Mouse (Mus musculus): ENCODE data around the gene Ralgapa2. TPM values are rescaled to one million over a fixed set of nuclear protein-coding genes. Genes with fewer than 3 reads are reported as not detected.

The Ralgapa2 gene
- polyA plus RNA-seq, 1 experiment from 2014 or later, result 12.5 TPM

DNA sequence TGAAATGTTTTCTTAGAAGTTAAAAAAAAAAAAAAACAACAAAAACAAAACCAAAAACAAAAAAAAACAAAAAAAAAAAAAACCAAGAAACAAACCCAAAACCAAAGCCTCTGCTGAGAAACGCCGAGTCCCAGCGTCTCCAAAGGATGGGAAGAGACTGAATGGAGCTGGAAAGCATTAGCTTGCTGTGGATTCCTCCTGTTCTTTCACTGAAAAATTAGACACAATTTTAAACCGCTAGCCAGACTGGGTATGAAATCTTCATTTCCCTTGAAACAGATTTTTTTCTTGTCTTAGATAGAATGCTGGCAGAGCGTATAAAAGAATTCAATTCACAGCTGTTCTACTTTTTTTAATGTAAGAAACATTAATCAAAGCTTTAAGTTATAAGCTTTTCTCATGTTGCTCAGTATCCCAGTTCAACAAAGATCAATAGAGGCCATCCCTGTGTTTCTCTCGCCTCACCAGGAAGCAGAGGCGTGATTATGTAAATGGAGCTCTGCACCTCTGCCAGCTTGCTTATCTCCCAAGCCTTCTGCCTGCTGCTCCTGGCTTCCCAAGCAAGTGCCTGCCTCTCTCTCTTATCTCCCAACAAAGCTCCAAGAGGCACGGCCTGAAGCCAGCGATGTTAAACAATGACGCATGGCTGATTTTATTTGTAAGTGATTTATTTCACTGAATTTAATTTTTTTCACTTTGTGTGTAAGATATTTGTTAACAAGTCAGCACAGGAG lies 253.2 kb downstream of the Ralgapa2 start:
- 21% methylated on average over 10 of the region's 10 CpGs for WGBS
- Histone ChIP-seq H3K9ac (no peak overlapping the region), H3K4me3 (no peak overlapping the region), H3K36me3 (no peaks in the 10 kb centered on the region), H3K4me1 (peaks cover 58% of the 10 kb centered on the region), H3K4me2 (replicated peaks) (0 out of 2 replicates have a peak overlapping the region, but pooled peaks have one; percentile 3), H3K9me3 (replicated peaks) (no peaks in the 10 kb centered on the region), H3K27ac (peak overlapping the region; percentile 52), H3K27me3 (0 out of 2 replicates have a peak, but pooled peaks cover 1% of the 10 kb centered on the region)
- ATAC-seq (ENCODE audit: low FRiP score), result peak; percentile 45

DNA sequence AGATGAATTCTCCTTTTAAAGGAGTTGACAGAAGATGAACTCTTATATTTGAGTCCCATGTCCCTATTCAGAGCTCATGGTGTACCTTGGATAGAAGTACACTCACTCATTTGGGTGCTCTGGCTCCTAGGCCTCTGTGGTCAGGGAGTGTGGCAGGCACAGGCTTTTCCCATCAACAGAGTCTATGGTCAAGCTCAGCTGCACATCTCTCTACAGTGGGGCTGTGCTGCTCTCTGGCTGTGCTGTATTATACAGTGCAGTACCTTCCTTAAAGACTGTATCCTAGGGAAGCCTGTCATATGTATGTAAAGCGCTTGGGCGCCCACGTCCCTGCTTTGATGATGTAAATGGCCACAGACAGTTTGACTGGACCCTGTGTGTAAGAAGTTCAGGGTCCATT lies 254.5 kb downstream of the Ralgapa2 start:
- H3K36me3 ChIP-seq, result no peaks in the 10 kb centered on the region
- no peak overlapping the region for H3K4me3 ChIP-seq
- no peaks in the 10 kb centered on the region for H3K27me3 ChIP-seq
- WGBS, result 79% methylated on average over 3 of the region's 3 CpGs
- ATAC-seq (ENCODE audit: low FRiP score), result peak; percentile 55
- no peak overlapping the region for H3K9ac ChIP-seq
- peak overlapping the region; percentile 71 for H3K27ac ChIP-seq
- H3K9me3 ChIP-seq (replicated peaks), result no peaks in the 10 kb centered on the region
- H3K4me1 ChIP-seq, result peaks cover 52% of the 10 kb centered on the region
- no peak overlapping the region for H3K4me2 ChIP-seq (replicated peaks)

DNA sequence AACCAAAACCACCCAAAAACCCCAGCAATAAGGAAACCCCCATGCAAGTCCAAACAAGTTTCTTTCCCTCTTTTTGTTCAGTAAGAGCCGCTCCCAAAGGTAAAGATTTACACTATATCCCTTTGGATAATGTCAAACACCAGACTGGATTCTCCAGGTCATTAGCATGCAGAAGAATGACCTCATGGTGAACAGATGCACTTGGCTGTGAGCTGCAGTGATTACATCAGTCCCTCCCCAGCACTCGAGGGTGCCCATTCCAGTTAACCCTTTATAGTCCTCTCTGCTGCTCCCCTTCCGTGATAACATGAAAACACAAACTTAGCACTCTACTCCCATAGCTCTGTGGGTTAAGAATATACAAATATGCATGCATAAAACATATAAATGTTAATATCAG lies 255.1 kb downstream of the Ralgapa2 start:
- WGBS, result 45% methylated on average over 3 of the region's 3 CpGs
- Histone ChIP-seq H3K36me3 (no peaks in the 10 kb centered on the region), H3K4me2 (replicated peaks) (no peak overlapping the region), H3K9me3 (replicated peaks) (no peaks in the 10 kb centered on the region), H3K27me3 (no peaks in the 10 kb centered on the region), H3K27ac (peak overlapping the region; percentile 31; the same call in 1 of the 2 replicates), H3K9ac (no peak overlapping the region), H3K4me1 (peaks cover 46% of the 10 kb centered on the region), H3K4me3 (no peak overlapping the region)
- ATAC-seq (ENCODE audit: low FRiP score), result peak; percentile 27; the same call in 1 of the 2 replicates

DNA sequence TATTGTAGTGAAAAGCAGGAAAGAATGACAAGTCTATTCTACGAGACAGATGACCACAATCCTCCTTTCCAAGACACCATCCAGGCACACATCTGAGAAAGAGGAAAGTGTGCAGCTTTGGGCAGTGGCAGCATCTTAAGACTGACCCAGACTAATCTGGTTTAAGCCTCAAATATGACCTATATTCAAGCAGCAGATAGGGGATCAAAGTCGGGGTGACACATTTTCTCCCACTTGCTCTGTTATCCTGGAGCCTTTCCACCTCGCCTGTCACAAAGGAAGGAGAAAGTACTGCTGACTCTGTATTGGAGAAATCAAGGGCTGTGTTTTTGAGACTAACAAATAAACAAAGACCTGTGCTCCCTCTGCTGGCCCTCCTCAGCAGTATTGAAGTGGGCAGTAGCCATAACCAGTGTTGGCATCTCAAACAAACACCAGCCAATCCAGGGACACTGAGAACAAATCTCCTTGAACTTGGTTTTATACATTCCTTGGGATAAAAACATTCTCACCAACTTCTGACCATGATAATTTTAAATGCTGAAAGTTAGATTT lies 255.7 kb downstream of the Ralgapa2 start:
- WGBS, result 67% methylated on average over 3 of the region's 3 CpGs
- Histone ChIP-seq H3K4me2 (replicated peaks) (no peak overlapping the region), H3K4me3 (no peak overlapping the region), H3K9me3 (replicated peaks) (no peaks in the 10 kb centered on the region), H3K27ac (peak overlapping the region; percentile 31; the same call in 1 of the 2 replicates), H3K27me3 (no peaks in the 10 kb centered on the region), H3K9ac (no peak overlapping the region), H3K36me3 (no peaks in the 10 kb centered on the region), H3K4me1 (peaks cover 40% of the 10 kb centered on the region)
- ATAC-seq (ENCODE audit: low FRiP score), result peak; percentile 46; the same call in 1 of the 2 replicates

DNA sequence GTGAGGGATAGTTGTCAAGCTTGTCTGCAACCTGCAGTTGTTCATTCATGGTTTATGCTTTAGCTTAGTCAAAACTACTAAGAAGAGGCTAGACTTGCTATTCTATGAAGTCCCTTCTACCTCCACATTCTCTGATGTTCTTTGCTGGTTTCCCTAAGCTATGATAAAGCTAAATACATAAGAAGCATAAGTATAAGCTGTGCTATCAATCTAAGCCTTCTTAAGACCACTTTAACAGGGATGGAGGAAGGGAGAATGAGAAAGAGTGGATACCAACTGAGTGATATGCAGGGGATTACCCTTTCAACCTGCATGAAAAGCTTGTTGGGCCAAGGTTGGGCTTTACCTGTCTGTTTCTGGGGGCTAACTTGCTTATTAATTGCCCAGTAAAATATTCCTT lies 256.5 kb downstream of the Ralgapa2 start:
- no peaks in the 10 kb centered on the region for H3K9me3 ChIP-seq (replicated peaks)
- no peaks in the 10 kb centered on the region for H3K36me3 ChIP-seq
- H3K4me2 ChIP-seq (replicated peaks), result no peak overlapping the region
- no peak overlapping the region for H3K9ac ChIP-seq
- H3K27me3 ChIP-seq, result no peaks in the 10 kb centered on the region
- no peak overlapping the region for H3K4me3 ChIP-seq
- ATAC-seq (ENCODE audit: low FRiP score), result no peak
- no peak overlapping the region for H3K27ac ChIP-seq
- H3K4me1 ChIP-seq, result peaks cover 34% of the 10 kb centered on the region

DNA sequence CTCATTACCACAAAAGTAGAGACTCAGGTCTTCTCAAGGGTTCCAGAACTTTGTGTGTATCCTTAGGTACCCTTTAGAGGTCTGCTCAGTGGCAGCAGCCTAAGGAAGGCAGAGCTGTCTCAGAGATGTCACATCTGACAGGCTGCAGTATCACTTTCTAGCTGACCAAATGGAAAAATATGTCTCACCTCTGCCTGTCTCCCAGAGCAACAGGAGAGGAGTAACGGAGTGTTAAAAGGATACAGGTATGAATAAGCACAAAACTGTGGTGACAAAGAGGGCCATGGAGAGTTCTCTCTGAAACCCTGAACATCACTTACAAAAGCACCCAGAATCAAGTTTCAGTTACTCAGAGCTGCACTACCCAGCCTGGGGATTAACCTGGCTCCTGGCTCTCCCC lies 257.8 kb downstream of the Ralgapa2 start:
- Histone ChIP-seq H3K27ac (no peak overlapping the region), H3K36me3 (no peaks in the 10 kb centered on the region), H3K4me2 (replicated peaks) (no peak overlapping the region), H3K4me3 (no peak overlapping the region), H3K4me1 (peaks cover 28% of the 10 kb centered on the region), H3K9me3 (replicated peaks) (no peaks in the 10 kb centered on the region), H3K9ac (no peak overlapping the region), H3K27me3 (no peaks in the 10 kb centered on the region)
- WGBS, result 83% methylated on average over 1 of the region's 1 CpGs
- ATAC-seq (ENCODE audit: low FRiP score), result no peak

DNA sequence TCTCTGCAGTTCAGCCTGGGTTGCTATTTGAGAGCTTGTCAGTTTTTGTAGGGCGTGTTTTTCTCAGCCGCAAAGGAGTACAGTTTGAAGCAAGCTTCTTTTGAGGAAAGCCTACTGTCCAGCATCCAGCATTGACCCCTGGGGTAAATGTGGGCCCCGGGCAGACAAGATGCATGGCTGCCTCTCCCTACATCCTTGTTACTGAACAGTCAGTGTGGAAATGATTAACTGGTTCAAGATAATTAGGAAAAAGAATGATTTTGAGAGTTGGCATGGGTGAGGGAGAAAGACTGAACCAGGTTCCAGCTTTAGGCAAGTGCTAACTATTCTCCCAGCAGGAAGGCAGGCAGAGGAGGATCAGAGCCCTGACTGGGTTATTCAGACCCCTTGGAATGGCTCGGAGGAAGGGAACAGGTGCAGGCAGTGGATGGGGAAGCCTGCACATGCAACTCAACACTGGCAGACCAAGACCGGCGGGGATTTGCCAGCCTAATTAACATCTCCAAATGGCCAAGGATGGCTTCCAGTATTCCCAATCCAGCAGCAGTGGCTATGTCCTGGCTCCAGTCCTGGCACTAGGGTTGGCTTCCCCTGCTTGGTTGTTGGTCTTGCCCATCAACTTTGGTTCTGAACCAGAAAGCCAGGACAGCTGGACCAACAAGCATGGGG lies 261.8 kb downstream of the Ralgapa2 start:
- no peak overlapping the region for H3K27ac ChIP-seq
- no peaks in the 10 kb centered on the region for H3K36me3 ChIP-seq
- no peak overlapping the region for H3K4me2 ChIP-seq (replicated peaks)
- H3K9ac ChIP-seq, result no peak overlapping the region
- WGBS, result 60% methylated on average over 6 of the region's 6 CpGs
- no peak for ATAC-seq (ENCODE audit: low FRiP score)
- no peak overlapping the region for H3K4me3 ChIP-seq
- H3K4me1 ChIP-seq, result peaks cover 19% of the 10 kb centered on the region
- H3K27me3 ChIP-seq, result no peaks in the 10 kb centered on the region
- H3K9me3 ChIP-seq (replicated peaks), result no peaks in the 10 kb centered on the region

DNA sequence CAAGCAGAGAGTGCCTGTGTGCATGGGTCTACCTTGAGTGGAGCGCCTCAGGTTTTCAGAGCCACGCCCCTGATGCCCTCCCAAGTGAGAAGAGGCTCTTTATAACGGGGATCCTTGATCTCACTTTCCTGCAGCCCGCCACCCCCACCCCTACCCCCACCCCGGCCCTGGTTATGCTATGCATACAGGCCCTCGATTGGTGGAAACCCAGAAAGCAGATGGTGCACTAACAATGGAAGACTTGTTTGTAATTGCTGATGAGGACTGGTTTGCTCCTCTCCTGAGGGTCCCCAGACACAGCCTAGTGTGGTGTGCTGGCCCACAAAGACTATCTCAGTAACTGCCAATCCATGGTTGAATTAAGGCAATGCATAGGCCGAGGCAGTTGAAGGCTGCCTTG lies 263.1 kb downstream of the Ralgapa2 start:
- Histone ChIP-seq H3K9me3 (replicated peaks) (no peaks in the 10 kb centered on the region), H3K36me3 (0 out of 2 replicates have a peak, but pooled peaks cover 4% of the 10 kb centered on the region), H3K9ac (no peak overlapping the region), H3K4me1 (peaks cover 21% of the 10 kb centered on the region), H3K27ac (0 out of 2 replicates have a peak overlapping the region, but pooled peaks have one; percentile 19), H3K4me2 (replicated peaks) (no peak overlapping the region), H3K27me3 (no peaks in the 10 kb centered on the region), H3K4me3 (no peak overlapping the region)
- WGBS, result 55% methylated on average over 7 of the region's 7 CpGs
- peak; percentile 81 for ATAC-seq (ENCODE audit: low FRiP score)

DNA sequence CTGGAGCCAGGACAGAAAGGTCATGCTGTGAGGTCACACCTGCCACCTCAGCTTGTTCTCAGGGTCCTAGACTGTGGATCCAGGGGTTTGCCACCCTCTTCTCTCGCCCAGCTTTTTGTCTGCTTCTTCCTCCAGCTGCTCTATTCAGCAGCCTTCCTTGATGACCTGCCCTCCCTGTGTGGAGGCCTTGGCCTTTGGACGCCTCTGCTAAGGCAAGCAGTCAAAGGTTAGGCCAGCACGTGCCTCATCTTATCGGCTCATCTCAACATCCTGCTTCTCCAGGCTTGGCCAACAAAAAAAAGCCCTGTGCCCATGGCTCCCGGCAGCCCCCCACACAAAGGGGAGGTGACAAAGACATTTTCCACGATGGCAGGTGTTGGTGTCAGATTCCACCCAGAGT lies 264.6 kb downstream of the Ralgapa2 start:
- no peak for ATAC-seq (ENCODE audit: low FRiP score)
- no peaks in the 10 kb centered on the region for H3K27me3 ChIP-seq
- H3K36me3 ChIP-seq, result 0 out of 2 replicates have a peak, but pooled peaks cover 4% of the 10 kb centered on the region
- no peak overlapping the region for H3K4me2 ChIP-seq (replicated peaks)
- H3K9ac ChIP-seq, result no peak overlapping the region
- H3K27ac ChIP-seq, result no peak overlapping the region
- no peaks in the 10 kb centered on the region for H3K9me3 ChIP-seq (replicated peaks)
- H3K4me3 ChIP-seq, result no peak overlapping the region
- peaks cover 21% of the 10 kb centered on the region for H3K4me1 ChIP-seq
- 30% methylated on average over 6 of the region's 6 CpGs for WGBS

DNA sequence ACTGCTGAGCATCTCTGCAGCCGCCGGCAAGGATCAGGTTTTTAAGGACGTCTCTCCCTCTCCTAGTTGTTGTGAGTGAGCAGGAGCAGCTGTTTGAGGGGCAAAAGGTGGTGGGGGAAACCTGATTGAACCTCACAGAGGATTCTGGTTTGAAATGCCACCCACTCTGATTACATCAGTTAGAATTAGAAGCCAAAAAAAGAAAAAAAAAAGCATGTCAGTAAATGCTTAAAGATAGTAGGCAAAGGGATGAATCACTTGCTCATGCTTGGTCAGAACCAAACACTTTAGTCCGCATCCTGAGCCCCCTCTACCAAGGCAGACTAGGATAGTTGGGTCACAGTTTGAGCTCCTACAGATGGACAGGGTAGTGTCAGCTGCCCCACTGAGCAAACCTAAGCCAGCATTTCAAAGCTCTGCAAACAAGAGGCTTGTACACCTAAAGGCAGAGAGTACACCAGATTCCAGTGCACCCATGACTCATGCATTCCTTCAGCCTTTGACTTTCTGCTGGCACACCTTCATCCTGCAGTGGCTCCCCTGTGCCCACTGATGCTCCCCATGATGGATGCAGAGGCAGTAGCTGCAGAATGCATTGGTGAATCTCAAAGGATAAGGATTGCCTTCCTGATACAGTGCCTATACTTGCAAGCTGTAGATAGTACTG lies 265.6 kb downstream of the Ralgapa2 start:
- no peak overlapping the region for H3K4me2 ChIP-seq (replicated peaks)
- peaks cover 21% of the 10 kb centered on the region for H3K4me1 ChIP-seq
- H3K27ac ChIP-seq, result no peak overlapping the region
- no peaks in the 10 kb centered on the region for H3K27me3 ChIP-seq
- H3K4me3 ChIP-seq, result no peak overlapping the region
- 84% methylated on average over 4 of the region's 4 CpGs for WGBS
- no peak overlapping the region for H3K9ac ChIP-seq
- H3K36me3 ChIP-seq, result 0 out of 2 replicates have a peak, but pooled peaks cover 4% of the 10 kb centered on the region
- H3K9me3 ChIP-seq (replicated peaks), result no peaks in the 10 kb centered on the region
- no peak for ATAC-seq (ENCODE audit: low FRiP score)

DNA sequence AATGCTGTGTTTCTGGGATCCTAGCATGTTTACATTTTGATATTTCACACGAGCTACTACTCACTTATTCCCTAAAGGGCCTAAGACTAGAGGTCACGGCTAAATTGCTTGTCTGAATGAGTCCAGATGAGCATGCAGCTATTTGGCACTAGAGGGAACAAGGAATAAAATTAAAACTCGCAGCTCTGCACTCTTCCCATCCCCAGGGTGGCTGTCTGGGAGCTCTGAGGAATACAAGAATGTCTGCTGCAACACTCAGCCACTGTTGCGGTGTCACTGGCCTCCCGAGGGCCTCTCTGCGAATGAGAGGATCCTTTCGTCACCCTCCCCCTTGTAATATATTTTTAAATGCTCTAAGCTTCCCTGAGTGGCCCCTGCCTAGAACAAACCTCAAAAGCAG lies 266.7 kb downstream of the Ralgapa2 start:
- Histone ChIP-seq H3K4me3 (no peak overlapping the region), H3K27me3 (no peaks in the 10 kb centered on the region), H3K27ac (no peak overlapping the region), H3K9ac (no peak overlapping the region), H3K9me3 (replicated peaks) (no peaks in the 10 kb centered on the region), H3K4me1 (peaks cover 21% of the 10 kb centered on the region), H3K4me2 (replicated peaks) (no peak overlapping the region), H3K36me3 (0 out of 2 replicates have a peak, but pooled peaks cover 4% of the 10 kb centered on the region)
- WGBS, result 37% methylated on average over 7 of the region's 7 CpGs
- no peak for ATAC-seq (ENCODE audit: low FRiP score)

DNA sequence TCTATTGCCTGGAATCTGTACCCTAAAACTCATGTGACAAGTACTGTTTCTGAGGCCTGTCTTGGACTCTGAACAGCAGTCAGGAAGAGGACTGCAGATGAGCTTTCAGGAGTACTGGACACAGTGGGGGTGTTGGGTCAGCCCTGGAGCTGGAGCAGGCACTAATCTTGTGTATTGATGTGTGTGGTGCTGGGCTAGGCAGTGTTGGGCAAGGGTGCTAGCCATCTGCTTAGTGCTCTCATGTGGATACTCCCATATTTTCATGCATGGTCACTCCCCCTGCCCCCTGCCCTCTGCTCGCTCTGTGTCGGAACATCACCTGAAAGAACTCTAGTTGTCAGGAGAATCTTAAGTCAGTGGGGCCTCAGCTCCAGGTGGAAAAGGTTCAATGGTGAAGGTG lies 268.1 kb downstream of the Ralgapa2 start:
- Histone ChIP-seq H3K9me3 (replicated peaks) (no peaks in the 10 kb centered on the region), H3K9ac (no peak overlapping the region), H3K4me1 (peaks cover 16% of the 10 kb centered on the region), H3K36me3 (0 out of 2 replicates have a peak, but pooled peaks cover 4% of the 10 kb centered on the region), H3K27ac (no peak overlapping the region), H3K4me3 (no peak overlapping the region), H3K27me3 (no peaks in the 10 kb centered on the region), H3K4me2 (replicated peaks) (no peak overlapping the region)
- WGBS, result 89% methylated on average over 2 of the region's 2 CpGs
- ATAC-seq (ENCODE audit: low FRiP score), result no peak
